Mouse (Mus musculus) small intestine, adult 2 months (tissue): ENCODE measurements around the gene Iqce.

ENCODE experiments used
- CTCF ChIP-seq: fragments of 200-500 bp; IDR thresholded peaks from 2 replicates; pipeline ENCODE4 v1.5.1; 2012; ENCODE audit warnings: low read depth, mild to moderate bottlenecking, control low read depth, inconsistent platforms, low read length, moderate library complexity, mixed read lengths; ENCODE audit not compliant: insufficient replicate concordance, insufficient read length; ENCODE audit errors: extremely low read depth
- POLR2A ChIP-seq: fragments of 200-500 bp; IDR thresholded peaks from 2 replicates; pipeline ENCODE4 v1.6.1; 2012; ENCODE audit warnings: low read depth, mild to moderate bottlenecking, control low read depth, inconsistent platforms, low read length, moderate library complexity

GRCm38 (mm10) chr5:140634798-140635722 is 67.1 kb downstream of the Iqce start:
- TF ChIP-seq CTCF = no peak
- no peak for TF ChIP-seq POLR2A
